Mouse (Mus musculus) adrenal gland (tissue): ENCODE results near the gene Glis1.

Source experiments
- intact Hi-C: fragments of 180-260 bp; cut with DNase I; formaldehyde crosslinking; loops from one replicate; pipeline ENCODE4 v1.15.1; 2025

Glis1 gene

GRCm38 (mm10) chr4:107514981-107515380 is 80.6 kb downstream of the Glis1 start:
- intact Hi-C loops, result no loop called here

GRCm38 (mm10) chr4:107515626-107516025 is 81.2 kb downstream of the Glis1 start:
- intact Hi-C loops, result no loop called here

- intact Hi-C loops, result no loop called here
Observed at GRCm38 (mm10) chr4:107518766-107519165, 84.4 kb downstream of the Glis1 start.

GRCm38 (mm10) chr4:107520071-107520470 is 85.7 kb downstream of the Glis1 start:
- intact Hi-C loops, result no loop called here

GRCm38 (mm10) chr4:107520816-107521215 is 86.4 kb downstream of the Glis1 start:
- intact Hi-C loops, result no loop called here

- intact Hi-C loops, result no loop called here
Observed at GRCm38 (mm10) chr4:107523607-107524151, 89.3 kb downstream of the Glis1 start.

GRCm38 (mm10) chr4:107535126-107535525 is 100.7 kb downstream of the Glis1 start:
- intact Hi-C loops, result no loop called here

- intact Hi-C loops, result no loop called here
Observed at GRCm38 (mm10) chr4:107538116-107538515, 103.7 kb downstream of the Glis1 start.

GRCm38 (mm10) chr4:107538561-107538960 is 104.2 kb downstream of the Glis1 start:
- intact Hi-C loops, result no loop called here

GRCm38 (mm10) chr4:107539021-107539420 is 104.6 kb downstream of the Glis1 start:
- intact Hi-C loops, result no loop called here

- intact Hi-C loops, result no loop called here
Observed at GRCm38 (mm10) chr4:107541821-107542220, 107.4 kb downstream of the Glis1 start.

- intact Hi-C loops, result no loop called here
Observed at GRCm38 (mm10) chr4:107544843-107545242, 110.5 kb downstream of the Glis1 start.

- intact Hi-C loops, result no loop called here
Observed at GRCm38 (mm10) chr4:107545726-107546125, 111.3 kb downstream of the Glis1 start.

- intact Hi-C loops, result no loop called here
Observed at GRCm38 (mm10) chr4:107546525-107546924, 112.1 kb downstream of the Glis1 start.

- intact Hi-C loops, result no loop called here
Observed at GRCm38 (mm10) chr4:107550096-107550495, 115.7 kb downstream of the Glis1 start.

GRCm38 (mm10) chr4:107550546-107550945 is 116.2 kb downstream of the Glis1 start:
- intact Hi-C loops, result no loop called here

- intact Hi-C loops, result no loop called here
Observed at GRCm38 (mm10) chr4:107552696-107553095, 118.3 kb downstream of the Glis1 start.

GRCm38 (mm10) chr4:107553774-107554173 is 119.4 kb downstream of the Glis1 start:
- intact Hi-C loops, result no loop called here

- intact Hi-C loops, result no loop called here
Observed at GRCm38 (mm10) chr4:107558801-107559200, 124.4 kb downstream of the Glis1 start.

GRCm38 (mm10) chr4:107561056-107561455 is 126.7 kb downstream of the Glis1 start:
- intact Hi-C loops, result no loop called here

- intact Hi-C loops, result no loop called here
Observed at GRCm38 (mm10) chr4:107568159-107568558, 133.8 kb downstream of the Glis1 start.

GRCm38 (mm10) chr4:107568881-107569443 is 134.6 kb downstream of the Glis1 start:
- intact Hi-C loops, result no loop called here

GRCm38 (mm10) chr4:107570329-107571014 is 136.1 kb downstream of the Glis1 start:
- intact Hi-C loops, result no loop called here
